Mouse (Mus musculus) CD4-positive, CD25-positive, alpha-beta regulatory T cell, adult 2 months (primary cell): ENCODE measurements around the gene Gm16503.
"Not testable (repeated sequence)": the region's sequence is repeated elsewhere in the genome, so short reads cannot be mapped to it uniquely, and the experiment has no call there.

Source experiments
- DNase-seq: peaks from one replicate; pipeline ENCODE4 v3.0.0-alpha.2; 2012; ENCODE audit warnings: low read depth, low spot score

Gm16503 gene

GRCm38 (mm10) chr4:147539918-147540317 is at the start of gene Gm16503:
Gene Gm16503 (plus strand): TSS chr4:147540218.
- DNase-seq, result not testable (repeated sequence)

- not testable (repeated sequence) for DNase-seq
These were observed 47.9 kb upstream of the Gm16503 start, which contains the start of gene Zfp982 for GRCm38 (mm10) chr4:147492117-147492516. Gene Zfp982 (plus strand): TSS chr4:147492417.

- not testable (repeated sequence) for DNase-seq
These were observed 41.0 kb upstream of the Gm16503 start for GRCm38 (mm10) chr4:147498772-147499613.

GRCm38 (mm10) chr4:147509174-147509573 is 30.8 kb upstream of the Gm16503 start:
- no peak for DNase-seq

- DNase-seq, result no peak
These were observed 21.0 kb upstream of the Gm16503 start for GRCm38 (mm10) chr4:147518981-147519380.

GRCm38 (mm10) chr4:147520100-147520499 is 19.9 kb upstream of the Gm16503 start:
- no peak for DNase-seq

- DNase-seq, result no peak
These were observed 14.9 kb upstream of the Gm16503 start for GRCm38 (mm10) chr4:147525125-147525524.

GRCm38 (mm10) chr4:147530366-147530765 is 9.7 kb upstream of the Gm16503 start:
- DNase-seq, result no peak

- not testable (repeated sequence) for DNase-seq
These were observed 4.1 kb upstream of the Gm16503 start for GRCm38 (mm10) chr4:147535916-147536315.

- DNase-seq, result no peak
These were observed 2.3 kb upstream of the Gm16503 start for GRCm38 (mm10) chr4:147537702-147538101.

GRCm38 (mm10) chr4:147541105-147541504 is 1.1 kb downstream of the Gm16503 start:
- no peak for DNase-seq

GRCm38 (mm10) chr4:147553071-147553470 is 13.1 kb downstream of the Gm16503 start, which contains the start of gene Zfp985:
Gene Zfp985 (plus strand): TSS chr4:147553277.
- DNase-seq, result not testable (repeated sequence)

- DNase-seq, result not testable (repeated sequence)
These were observed 14.3 kb downstream of the Gm16503 start for GRCm38 (mm10) chr4:147554361-147554760.

GRCm38 (mm10) chr4:147556921-147557320 is 16.9 kb downstream of the Gm16503 start:
- not testable (repeated sequence) for DNase-seq

- not testable (repeated sequence) for DNase-seq
These were observed 18.0 kb downstream of the Gm16503 start for GRCm38 (mm10) chr4:147558011-147558410.

- not testable (repeated sequence) for DNase-seq
These were observed 19.1 kb downstream of the Gm16503 start for GRCm38 (mm10) chr4:147559096-147559495.

GRCm38 (mm10) chr4:147565426-147566220 is 25.6 kb downstream of the Gm16503 start:
- DNase-seq, result no peak

GRCm38 (mm10) chr4:147571156-147571555 is 31.1 kb downstream of the Gm16503 start:
- not testable (repeated sequence) for DNase-seq

GRCm38 (mm10) chr4:147579371-147579770 is 39.4 kb downstream of the Gm16503 start:
- DNase-seq, result not testable (repeated sequence)

- no peak for DNase-seq
These were observed 46.8 kb downstream of the Gm16503 start for GRCm38 (mm10) chr4:147586511-147587473.
